Mouse (Mus musculus): ENCODE results near the gene Fbxl15. TPM values are rescaled to one million over a fixed set of nuclear protein-coding genes. Genes with fewer than 3 reads are reported as not detected.

Fbxl15 gene
- polyA plus RNA-seq, 1 experiment from 2014 or later: 15.1 TPM

- H3K27me3 ChIP-seq (ENCODE audit: control insufficient read depth, insufficient read depth, low read length): peaks cover 55% of the 10 kb centered on the region
- no peak overlapping the region for H3K9ac ChIP-seq (ENCODE audit: low read length)
- no peaks in the 10 kb centered on the region; the same call in 1 of the 2 replicates for H3K9me3 ChIP-seq (ENCODE audit: control insufficient read depth, low read length)
- no peak for ATAC-seq (ENCODE audit: insufficient number of reproducible peaks, low FRiP score, low TSS enrichment, low read depth)
- H3K4me2 ChIP-seq (ENCODE audit: low read depth, severe bottlenecking): no peak overlapping the region
- H3K36me3 ChIP-seq (ENCODE audit: control insufficient read depth, insufficient read depth, low read length): no peaks in the 10 kb centered on the region; the same call in 1 of the 2 replicates
- no peak for DNase-seq (ENCODE audit: low spot score)
- no peak overlapping the region for H3K27ac ChIP-seq (replicated peaks; ENCODE audit: low read depth, low read length)
- WGBS: 89% methylated on average over 21 of the region's 21 CpGs
- no peak overlapping the region for H3K4me3 ChIP-seq (ENCODE audit: low read depth, low read length)
- H3K4me1 ChIP-seq (ENCODE audit: control insufficient read depth, insufficient read depth, low read length): peaks cover 9% of the 10 kb centered on the region
These were observed 15.4 kb upstream of the Fbxl15 start for GRCm38 (mm10) chr19:46312566-46312965.

- ATAC-seq (ENCODE audit: insufficient number of reproducible peaks, low FRiP score, low TSS enrichment, low read depth) (no peak), DNase-seq (ENCODE audit: low spot score) (no peak)
- Histone ChIP-seq H3K4me3 (ENCODE audit: low read depth, low read length) (no peak overlapping the region), H3K4me2 (ENCODE audit: low read depth, severe bottlenecking) (no peak overlapping the region), H3K36me3 (ENCODE audit: control insufficient read depth, insufficient read depth, low read length) (no peaks in the 10 kb centered on the region; the same call in 1 of the 2 replicates), H3K9ac (ENCODE audit: low read length) (no peak overlapping the region), H3K27me3 (ENCODE audit: control insufficient read depth, insufficient read depth, low read length) (peaks cover 55% of the 10 kb centered on the region), H3K27ac (replicated peaks; ENCODE audit: low read depth, low read length) (no peak overlapping the region), H3K4me1 (ENCODE audit: control insufficient read depth, insufficient read depth, low read length) (peaks cover 13% of the 10 kb centered on the region), H3K9me3 (ENCODE audit: control insufficient read depth, low read length) (no peaks in the 10 kb centered on the region; the same call in 1 of the 2 replicates)
- 89% methylated on average over 9 of the region's 9 CpGs for WGBS
These were observed 14.9 kb upstream of the Fbxl15 start for GRCm38 (mm10) chr19:46313116-46313515.

- Histone ChIP-seq H3K4me2 (ENCODE audit: low read depth, severe bottlenecking) (no peak overlapping the region), H3K27me3 (ENCODE audit: control insufficient read depth, insufficient read depth, low read length) (peaks cover 59% of the 10 kb centered on the region), H3K4me1 (ENCODE audit: control insufficient read depth, insufficient read depth, low read length) (peaks cover 13% of the 10 kb centered on the region), H3K9me3 (ENCODE audit: control insufficient read depth, low read length) (no peaks in the 10 kb centered on the region; the same call in 1 of the 2 replicates), H3K9ac (ENCODE audit: low read length) (no peak overlapping the region), H3K36me3 (ENCODE audit: control insufficient read depth, insufficient read depth, low read length) (no peaks in the 10 kb centered on the region; the same call in 1 of the 2 replicates), H3K4me3 (ENCODE audit: low read depth, low read length) (no peak overlapping the region), H3K27ac (replicated peaks; ENCODE audit: low read depth, low read length) (no peak overlapping the region)
- ATAC-seq (ENCODE audit: insufficient number of reproducible peaks, low FRiP score, low TSS enrichment, low read depth): no peak
- DNase-seq (ENCODE audit: low spot score): no peak
- 72% methylated on average over 6 of the region's 6 CpGs for WGBS
These were observed 14.4 kb upstream of the Fbxl15 start for GRCm38 (mm10) chr19:46313591-46313990.

- H3K4me3 ChIP-seq (ENCODE audit: low read depth, low read length): no peak overlapping the region
- H3K4me2 ChIP-seq (ENCODE audit: low read depth, severe bottlenecking): no peak overlapping the region
- H3K4me1 ChIP-seq (ENCODE audit: control insufficient read depth, insufficient read depth, low read length): peaks cover 13% of the 10 kb centered on the region
- H3K9me3 ChIP-seq (ENCODE audit: control insufficient read depth, low read length): no peaks in the 10 kb centered on the region; the same call in 1 of the 2 replicates
- no peaks in the 10 kb centered on the region; the same call in 1 of the 2 replicates for H3K36me3 ChIP-seq (ENCODE audit: control insufficient read depth, insufficient read depth, low read length)
- H3K27me3 ChIP-seq (ENCODE audit: control insufficient read depth, insufficient read depth, low read length): peaks cover 62% of the 10 kb centered on the region
- no peak overlapping the region for H3K27ac ChIP-seq (replicated peaks; ENCODE audit: low read depth, low read length)
- ATAC-seq (ENCODE audit: insufficient number of reproducible peaks, low FRiP score, low TSS enrichment, low read depth) (no peak), DNase-seq (ENCODE audit: low spot score) (no peak)
- no peak overlapping the region for H3K9ac ChIP-seq (ENCODE audit: low read length)
- 13% methylated on average over 18 of the region's 18 CpGs for WGBS
These were observed 13.8 kb upstream of the Fbxl15 start for GRCm38 (mm10) chr19:46314151-46314601.

- Histone ChIP-seq H3K9me3 (ENCODE audit: control insufficient read depth, low read length) (no peaks in the 10 kb centered on the region; the same call in 1 of the 2 replicates), H3K4me2 (ENCODE audit: low read depth, severe bottlenecking) (no peak overlapping the region), H3K4me3 (ENCODE audit: low read depth, low read length) (no peak overlapping the region), H3K27ac (replicated peaks; ENCODE audit: low read depth, low read length) (no peak overlapping the region), H3K36me3 (ENCODE audit: control insufficient read depth, insufficient read depth, low read length) (no peaks in the 10 kb centered on the region; the same call in 1 of the 2 replicates), H3K27me3 (ENCODE audit: control insufficient read depth, insufficient read depth, low read length) (peaks cover 71% of the 10 kb centered on the region), H3K9ac (ENCODE audit: low read length) (no peak overlapping the region), H3K4me1 (ENCODE audit: control insufficient read depth, insufficient read depth, low read length) (peaks cover 13% of the 10 kb centered on the region)
- WGBS: 35% methylated on average over 14 of the region's 14 CpGs
- no peak for DNase-seq (ENCODE audit: low spot score)
- ATAC-seq (ENCODE audit: insufficient number of reproducible peaks, low FRiP score, low TSS enrichment, low read depth): no peak
These were observed 12.9 kb upstream of the Fbxl15 start for GRCm38 (mm10) chr19:46314872-46315742.

- no peaks in the 10 kb centered on the region for H3K36me3 ChIP-seq (ENCODE audit: control insufficient read depth, insufficient read depth, low read length)
- H3K9me3 ChIP-seq (ENCODE audit: control insufficient read depth, low read length): no peaks in the 10 kb centered on the region; the same call in 1 of the 2 replicates
- peaks cover 13% of the 10 kb centered on the region for H3K4me1 ChIP-seq (ENCODE audit: control insufficient read depth, insufficient read depth, low read length)
- H3K27ac ChIP-seq (replicated peaks; ENCODE audit: low read depth, low read length): no peak overlapping the region
- 56% methylated on average over 12 of the region's 12 CpGs for WGBS
- DNase-seq (ENCODE audit: low spot score) (no peak), ATAC-seq (ENCODE audit: insufficient number of reproducible peaks, low FRiP score, low TSS enrichment, low read depth) (no peak)
- no peak overlapping the region for H3K4me3 ChIP-seq (ENCODE audit: low read depth, low read length)
- no peak overlapping the region for H3K4me2 ChIP-seq (ENCODE audit: low read depth, severe bottlenecking)
- H3K27me3 ChIP-seq (ENCODE audit: control insufficient read depth, insufficient read depth, low read length): peaks cover 80% of the 10 kb centered on the region
- no peak overlapping the region for H3K9ac ChIP-seq (ENCODE audit: low read length)
These were observed 12.0 kb upstream of the Fbxl15 start for GRCm38 (mm10) chr19:46315752-46316610.

GRCm38 (mm10) chr19:46316846-46317545 lies 11.0 kb upstream of the Fbxl15 start:
- 29% methylated on average over 15 of the region's 15 CpGs for WGBS
- ATAC-seq (ENCODE audit: insufficient number of reproducible peaks, low FRiP score, low TSS enrichment, low read depth): no peak
- peak overlapping the region; percentile 28; the same call in 1 of the 2 replicates for H3K4me3 ChIP-seq (ENCODE audit: low read depth, low read length)
- DNase-seq (ENCODE audit: low spot score): no peak
- H3K9me3 ChIP-seq (ENCODE audit: control insufficient read depth, low read length): no peaks in the 10 kb centered on the region; the same call in 1 of the 2 replicates
- peaks cover 89% of the 10 kb centered on the region for H3K27me3 ChIP-seq (ENCODE audit: control insufficient read depth, insufficient read depth, low read length)
- H3K36me3 ChIP-seq (ENCODE audit: control insufficient read depth, insufficient read depth, low read length): no peaks in the 10 kb centered on the region
- no peak overlapping the region for H3K9ac ChIP-seq (ENCODE audit: low read length)
- peaks cover 13% of the 10 kb centered on the region for H3K4me1 ChIP-seq (ENCODE audit: control insufficient read depth, insufficient read depth, low read length)
- no peak overlapping the region for H3K27ac ChIP-seq (replicated peaks; ENCODE audit: low read depth, low read length)
- H3K4me2 ChIP-seq (ENCODE audit: low read depth, severe bottlenecking): peak overlapping the region; percentile 77; the same call in 1 of the 2 replicates

Data from limb, embryonic 11.5 days (tissue).